Mouse (Mus musculus): ENCODE measurements around the gene Cnr2. TPM values are rescaled to one million over a fixed set of nuclear protein-coding genes. Genes with fewer than 3 reads are reported as not detected.

Cnr2 gene
- polyA plus RNA-seq, 1 experiment, result 0.43 TPM

GRCm38 (mm10) chr4:135963457-135964193, 68.4 kb downstream of the Cnr2 start, which contains the start of gene Gale:
Gene Gale, plus strand, starts transcription at chr4:135963727.
- peak; percentile 83 for DNase-seq (ENCODE audit: low spot score)

GRCm38 (mm10) chr4:135964426-135964825, 69.2 kb downstream of the Cnr2 start:
- peak; percentile 66 for DNase-seq (ENCODE audit: low spot score)

- no peak for DNase-seq (ENCODE audit: low spot score)
These were observed 69.9 kb downstream of the Cnr2 start for GRCm38 (mm10) chr4:135965113-135965512.

GRCm38 (mm10) chr4:135966283-135966682, 71.1 kb downstream of the Cnr2 start:
- DNase-seq (ENCODE audit: low spot score), result no peak

- no peak for DNase-seq (ENCODE audit: low spot score)
These were observed 72.0 kb downstream of the Cnr2 start for GRCm38 (mm10) chr4:135967086-135967760.

- DNase-seq (ENCODE audit: low spot score), result no peak
These were observed 73.2 kb downstream of the Cnr2 start for GRCm38 (mm10) chr4:135968271-135968869.

- no peak for DNase-seq (ENCODE audit: low spot score)
These were observed 74.0 kb downstream of the Cnr2 start for GRCm38 (mm10) chr4:135969070-135969750.

Other genes with a start within 250 kb of the Cnr2 start
- 6.5 and 8.0 TPM in 2 replicates for gene Ifnlr1, start 209.1 kb upstream of the Cnr2 start, polyA plus RNA-seq (2012; rRNA removed)
- 0.38 and 0.47 TPM in 2 replicates for gene Il22ra1, start 167.2 kb upstream of the Cnr2 start, polyA plus RNA-seq (2012; rRNA removed)
- 0.21 and 0.25 TPM in 2 replicates for gene Myom3, start 135.7 kb upstream of the Cnr2 start, polyA plus RNA-seq (2012; rRNA removed)
- 50.8 and 61.7 TPM in 2 replicates for gene Srsf10, start 39.6 kb upstream of the Cnr2 start, polyA plus RNA-seq (2012; rRNA removed)
- gene Pnrc2, start 21.5 kb upstream of the Cnr2 start, polyA plus RNA-seq (2012; rRNA removed), result 100 and 122 TPM in 2 replicates
- 75.9 and 84.2 TPM in 2 replicates for gene Fuca1, start 25.3 kb downstream of the Cnr2 start, polyA plus RNA-seq (2012; rRNA removed)
- gene Hmgcl, start 51.1 kb downstream of the Cnr2 start, polyA plus RNA-seq (2012; rRNA removed), result 64.9 and 79.9 TPM in 2 replicates
- 20.4 and 36.8 TPM in 2 replicates for gene Gale, start 68.3 kb downstream of the Cnr2 start, polyA plus RNA-seq (2012; rRNA removed)
- 55.2 and 63.6 TPM in 2 replicates for gene Lypla2, start 77.2 kb downstream of the Cnr2 start, polyA plus RNA-seq (2012; rRNA removed)
- 41.4 and 46.9 TPM in 2 replicates for gene Pithd1, start 91.9 kb downstream of the Cnr2 start, polyA plus RNA-seq (2012; rRNA removed)
- gene Eloa, start 126.4 kb downstream of the Cnr2 start, polyA plus RNA-seq (2012; rRNA removed), result 25.2 and 28.1 TPM in 2 replicates
- 979 and 1,127 TPM in 2 replicates for gene Rpl11, start 158.0 kb downstream of the Cnr2 start, polyA plus RNA-seq (2012; rRNA removed)
- 272 and 386 TPM in 2 replicates for gene Id3, start 248.1 kb downstream of the Cnr2 start, polyA plus RNA-seq (2012; rRNA removed)

All from urinary bladder, adult 2 months (tissue).